In genomic region chr10:69562931-69563330, GRCm38 (mm10) we compare ENCODE assay signal across 14 mouse cellular contexts.
"Had no signal": no experiment of that assay in that cellular context is flagged by ENCODE, and none has a peak within 500 bp of the region (broad histone marks: within the 10 kb centered on the region; RNA-seq: fewer than 3 reads in every experiment).

No protein-coding gene starts in this region.

- DNase-seq: kidney, postnatal 14 days; lung, adult 2 months; lung, postnatal 36 days; right cerebral cortex, postnatal 14 days; thymus, adult 2 months; thymus, postnatal 25 days had no signal

- H3K4me3 ChIP-seq: kidney, embryonic 15.5 days; left cerebral cortex, adult 2 months; limb, embryonic 10.5 days; liver, embryonic 15.5 days; neural tube, embryonic 12.5 days; stomach, embryonic 15.5 days had no signal

- H3K27ac ChIP-seq: kidney, embryonic 15.5 days; left cerebral cortex, adult 2 months; limb, embryonic 10.5 days; liver, embryonic 15.5 days; neural tube, embryonic 12.5 days; stomach, embryonic 15.5 days had no signal

- ATAC-seq: lung, postnatal 0 days had no signal

- H3K9ac ChIP-seq: kidney, embryonic 15.5 days; liver, embryonic 15.5 days; neural tube, embryonic 12.5 days; stomach, embryonic 15.5 days had no signal

- H3K9me3 ChIP-seq: kidney, embryonic 15.5 days; limb, embryonic 10.5 days; liver, embryonic 15.5 days; neural tube, embryonic 12.5 days; stomach, embryonic 15.5 days had no signal

- H3K36me3 ChIP-seq: kidney, embryonic 15.5 days; limb, embryonic 10.5 days; liver, embryonic 15.5 days; neural tube, embryonic 12.5 days; stomach, embryonic 15.5 days had no signal

- H3K27me3 ChIP-seq: kidney, embryonic 15.5 days; liver, embryonic 15.5 days; neural tube, embryonic 12.5 days; stomach, embryonic 15.5 days had no signal

- H3K4me1 ChIP-seq: liver, embryonic 15.5 days; stomach, embryonic 15.5 days had no signal

- H3K4me2 ChIP-seq: kidney, embryonic 15.5 days; liver, embryonic 11.5 days; liver, embryonic 15.5 days; neural tube, embryonic 12.5 days; stomach, embryonic 15.5 days had no signal
